Mouse (Mus musculus) layer of hippocampus, postnatal 14 days (tissue): ENCODE measurements at regions not wholly inside any gene's neighbourhood (a gene's known extent, or its start where the extent isn't known, plus 50 kb on each side); places are given as distances from the start of the nearest gene placed in this dataset.
"Not testable (repeated sequence)": the region's sequence is repeated elsewhere in the genome, so short reads cannot be mapped to it uniquely, and the experiment has no call there.

Experiments used
- DNase-seq, 2 experiments: peaks; one replicate each; pipeline ENCODE4 v3.0.0; 2021 to 2022; ENCODE audit warnings: low spot score in 2 of 2, mixed read lengths in 1 of 2

DNA sequence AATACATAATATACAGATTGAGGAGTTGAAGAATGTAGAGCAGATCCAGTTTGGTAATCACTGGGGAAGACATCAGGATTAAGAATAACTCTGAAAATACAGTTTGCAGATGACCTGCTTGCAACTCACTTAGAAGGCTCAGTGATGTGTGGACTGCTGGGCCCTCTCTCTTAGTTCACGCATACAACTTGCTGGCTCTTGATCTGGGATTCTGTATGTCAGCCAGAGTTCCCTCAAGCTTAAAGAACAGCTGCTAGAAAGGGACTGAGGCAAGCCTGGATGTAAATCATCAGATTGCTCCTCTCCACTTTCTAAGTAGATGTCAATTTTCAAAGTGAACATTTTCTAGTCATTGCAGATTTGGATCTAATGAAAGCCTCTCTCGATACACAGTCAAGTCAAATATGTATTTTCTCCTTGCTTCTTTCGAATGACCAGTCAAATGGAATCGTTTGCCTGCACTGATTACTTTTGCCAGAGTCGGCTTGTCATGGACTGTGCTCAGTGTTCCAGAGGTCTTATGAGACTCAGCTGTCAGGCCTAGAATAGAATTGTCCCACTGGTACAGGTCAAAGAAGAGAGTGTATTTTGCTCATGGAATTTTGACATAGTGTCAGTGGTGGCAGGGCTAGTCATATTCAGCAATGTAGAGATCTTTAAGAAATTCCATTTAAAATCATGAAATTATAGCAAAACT is 334.2 kb upstream of the Cwc22 start:
- no peak for DNase-seq

DNA sequence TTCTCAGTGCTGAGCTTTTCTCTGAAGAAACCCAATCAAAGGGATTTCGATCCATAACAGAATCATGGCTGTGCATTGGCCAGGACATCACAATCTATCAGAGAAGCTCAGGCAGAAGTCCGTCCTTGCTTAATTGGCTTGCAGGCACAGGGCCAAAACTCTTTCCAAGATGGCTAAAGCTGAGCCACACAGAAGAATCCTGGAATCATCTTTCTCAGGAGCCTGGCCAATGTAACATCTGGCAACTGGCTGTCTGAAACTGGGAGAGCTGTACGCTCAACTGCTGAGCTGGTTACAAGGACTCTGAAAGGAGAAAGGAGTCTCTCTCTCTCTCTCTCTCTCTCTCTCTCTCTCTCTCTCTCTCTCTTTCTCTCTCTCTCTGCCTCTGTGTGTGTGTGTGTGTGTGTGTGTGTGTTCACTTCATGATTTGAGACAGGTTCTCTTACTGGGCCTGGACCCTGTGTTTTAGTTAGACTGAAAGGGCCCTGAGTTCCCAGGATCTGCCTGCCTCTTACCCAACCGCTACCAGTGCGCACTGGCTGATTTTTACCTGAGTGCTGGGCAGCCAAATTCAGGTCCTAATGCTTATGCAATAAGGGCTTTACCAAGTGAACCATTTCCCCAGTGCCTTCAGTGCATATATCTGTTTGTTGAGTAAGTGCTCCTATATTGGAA is 333.3 kb upstream of the Cwc22 start:
- DNase-seq: peak in 1 of 2 experiments; percentile 27

GRCm38 (mm10) chr2:78278630-78279029 is 332.5 kb upstream of the Cwc22 start:
- peak in 1 of 2 experiments; percentile 11 for DNase-seq

- DNase-seq: peak in 1 of 2 experiments; percentile 6
These were observed 331.5 kb upstream of the Cwc22 start for GRCm38 (mm10) chr2:78277699-78278098.

GRCm38 (mm10) chr2:78274122-78274521 is 327.9 kb upstream of the Cwc22 start:
- DNase-seq: no peak

GRCm38 (mm10) chr2:78268705-78269104 is 322.5 kb upstream of the Cwc22 start:
- no peak for DNase-seq

DNA sequence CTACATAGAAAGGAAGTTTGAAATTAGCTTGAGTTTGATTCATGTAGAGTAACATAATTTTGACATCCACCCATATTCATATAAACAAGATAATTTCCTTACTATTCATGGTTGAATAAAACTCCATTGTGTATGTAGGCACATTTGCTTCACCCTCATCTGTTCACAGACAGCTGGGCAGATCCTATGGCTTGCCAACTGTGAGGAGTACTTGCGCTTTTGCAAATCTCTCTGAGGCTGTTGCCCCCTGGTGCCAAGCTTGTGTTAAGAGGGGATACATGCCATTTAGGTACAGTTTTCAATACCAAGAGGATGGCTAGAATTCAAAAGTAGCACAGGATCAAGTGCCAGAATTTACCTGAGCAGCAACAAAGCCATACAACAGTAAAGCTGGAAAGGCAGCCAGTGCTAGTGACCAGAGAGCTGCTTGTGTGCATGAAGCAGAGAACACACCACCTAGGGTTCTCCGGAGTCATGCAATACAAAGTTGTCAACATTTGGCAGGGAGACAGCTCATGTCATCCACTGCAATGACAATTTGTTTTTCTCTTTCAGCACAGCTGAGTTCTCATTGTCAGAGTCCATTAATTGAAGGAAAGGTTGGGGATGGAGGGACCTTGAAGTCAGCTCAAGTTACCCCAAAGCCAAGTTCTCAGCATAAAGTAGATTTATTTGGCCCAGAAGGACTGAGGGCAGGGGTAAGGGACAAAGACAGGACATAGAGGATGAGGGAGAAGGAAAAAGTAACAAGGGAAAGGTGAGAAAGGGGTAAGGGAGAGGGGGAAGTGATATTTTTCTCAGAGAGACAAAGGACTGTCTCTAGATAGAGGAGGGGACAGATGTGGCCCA is 321.6 kb upstream of the Cwc22 start:
- DNase-seq: no peak

GRCm38 (mm10) chr2:78253601-78254097 is 307.5 kb upstream of the Cwc22 start:
- no peak for DNase-seq

DNA sequence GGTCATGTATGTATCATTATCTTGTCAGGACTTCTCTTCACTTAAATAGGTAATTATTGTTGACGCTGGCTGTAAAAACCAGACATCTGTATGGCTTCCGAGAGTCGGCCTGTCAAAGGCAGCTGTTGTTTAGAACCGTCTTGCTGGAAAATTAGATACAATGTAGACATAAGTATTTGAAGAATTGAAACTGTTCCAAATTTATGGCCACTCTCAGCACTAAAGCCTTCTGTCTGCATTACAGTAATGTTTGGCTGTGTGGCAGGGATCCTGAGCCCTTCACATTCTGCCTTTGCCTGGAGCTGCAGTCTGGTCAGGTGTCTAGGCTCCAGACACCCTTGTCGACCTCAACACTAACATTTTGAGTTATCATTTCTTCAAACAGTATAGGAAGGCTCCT is 300.2 kb upstream of the Cwc22 start:
- DNase-seq: no peak

DNA sequence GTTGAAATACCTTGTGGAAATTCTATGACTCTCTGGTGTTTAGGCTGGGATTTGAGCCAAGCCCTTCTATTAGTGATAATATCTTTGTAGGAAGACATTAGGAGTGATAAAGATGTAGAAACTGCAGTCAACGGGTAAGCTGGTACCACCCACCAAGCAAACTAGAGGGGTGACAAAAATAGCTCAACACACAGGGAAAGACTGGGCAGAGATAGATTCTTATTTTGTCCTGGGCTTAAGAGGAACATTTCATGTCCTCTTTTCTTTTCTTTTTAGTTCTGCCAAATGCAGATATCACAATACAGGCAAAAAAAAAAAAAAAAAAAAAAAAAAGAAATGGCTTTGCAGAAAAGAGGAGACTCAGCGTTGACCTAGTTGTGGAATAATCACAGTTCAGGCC is 294.1 kb upstream of the Cwc22 start:
- DNase-seq: no peak

GRCm38 (mm10) chr2:78225383-78226100 is 279.4 kb upstream of the Cwc22 start:
- not testable (repeated sequence) for DNase-seq

DNA sequence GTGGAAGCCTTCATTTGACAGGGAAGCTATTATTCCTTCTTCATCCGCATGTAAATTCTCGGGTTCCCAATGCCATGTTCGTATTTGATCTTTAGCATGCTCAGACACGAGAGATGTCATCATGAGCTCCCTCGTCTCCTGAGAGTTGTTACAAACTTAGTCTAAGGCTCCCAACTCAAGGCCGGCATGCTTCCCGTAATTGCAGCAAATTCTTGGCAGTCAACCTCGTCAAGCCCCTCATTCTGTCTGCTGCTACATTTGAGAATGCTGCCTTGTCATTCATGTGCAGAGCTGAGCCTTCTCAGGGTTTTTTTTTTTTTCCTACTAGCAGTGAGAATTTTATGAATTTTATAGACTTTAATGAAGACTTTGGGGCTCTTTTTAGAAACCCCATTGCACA is 268.3 kb upstream of the Cwc22 start:
- DNase-seq: peak in 1 of 2 experiments; percentile 4

GRCm38 (mm10) chr2:78205125-78205524 is 258.9 kb upstream of the Cwc22 start:
- DNase-seq: no peak

GRCm38 (mm10) chr2:78196006-78196405 is 249.8 kb upstream of the Cwc22 start:
- no peak for DNase-seq

DNA sequence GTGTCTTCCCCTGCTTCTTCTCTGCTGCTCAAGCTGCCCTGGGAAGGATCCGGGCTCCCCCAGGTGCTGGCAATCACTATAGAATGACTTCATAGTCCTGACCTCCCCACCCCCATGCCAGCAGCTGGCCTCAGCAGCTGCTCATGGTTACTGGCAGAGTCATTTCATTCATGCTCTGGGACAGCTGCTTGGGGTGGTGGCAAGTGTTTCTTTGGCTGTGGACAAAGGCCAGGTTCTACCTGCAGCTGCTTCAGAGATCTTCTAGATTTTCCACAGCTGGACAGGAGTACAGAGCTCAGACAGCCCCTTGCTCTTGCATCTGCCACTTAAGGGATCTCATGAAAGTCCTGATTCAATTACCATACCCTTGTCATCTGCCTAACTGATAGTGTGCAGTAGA is 243.4 kb upstream of the Cwc22 start:
- DNase-seq: no peak

DNA sequence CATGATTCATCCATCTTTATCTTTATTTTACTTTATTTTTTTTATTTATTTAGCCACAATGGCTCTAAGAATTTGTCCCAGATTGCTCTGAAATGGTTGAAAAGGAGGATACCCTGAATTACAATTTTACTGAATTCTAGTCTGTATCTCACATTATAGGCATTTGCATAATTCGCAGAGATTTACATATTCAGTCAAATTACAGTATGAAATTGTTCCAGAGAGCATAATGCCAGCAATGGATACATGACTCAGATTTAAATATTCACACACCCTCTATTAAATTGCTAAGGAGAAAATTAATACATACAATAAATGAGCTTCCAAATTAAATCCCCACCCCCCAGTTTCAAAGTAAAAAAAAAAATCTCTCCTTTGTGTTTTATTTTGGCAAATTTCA is 238.8 kb upstream of the Cwc22 start:
- DNase-seq: no peak

- DNase-seq: no peak
These were observed 227.6 kb upstream of the Cwc22 start for GRCm38 (mm10) chr2:78173784-78174183.

GRCm38 (mm10) chr2:78172819-78173218 is 226.6 kb upstream of the Cwc22 start:
- no peak for DNase-seq

DNA sequence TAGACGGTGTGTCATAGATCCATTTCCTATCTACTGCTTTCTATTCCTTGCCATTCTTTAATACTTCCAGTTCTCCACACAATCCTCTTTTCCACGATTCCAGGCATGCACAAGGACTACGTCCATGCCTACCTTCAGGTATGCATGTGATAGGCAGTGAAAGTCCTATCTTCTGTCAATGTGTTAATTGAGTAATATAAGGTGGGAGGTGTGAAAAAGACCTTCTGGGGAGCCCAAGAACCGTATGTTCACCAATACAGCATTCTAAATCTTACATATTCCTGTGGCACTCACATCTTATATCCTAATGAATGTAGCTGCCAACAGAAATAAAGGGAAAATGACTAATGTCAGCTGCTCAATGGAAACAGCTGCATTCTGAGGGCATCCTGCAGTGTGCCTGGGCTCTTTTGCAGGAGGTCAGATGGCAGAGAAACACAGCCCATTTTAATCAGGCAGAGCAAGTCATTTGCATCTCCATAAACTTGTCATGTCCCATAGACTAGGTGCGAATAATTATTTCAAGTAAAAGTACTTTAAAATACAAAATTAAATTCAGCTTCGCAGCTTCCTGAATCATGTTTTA is 224.1 kb upstream of the Cwc22 start:
- no peak for DNase-seq

DNA sequence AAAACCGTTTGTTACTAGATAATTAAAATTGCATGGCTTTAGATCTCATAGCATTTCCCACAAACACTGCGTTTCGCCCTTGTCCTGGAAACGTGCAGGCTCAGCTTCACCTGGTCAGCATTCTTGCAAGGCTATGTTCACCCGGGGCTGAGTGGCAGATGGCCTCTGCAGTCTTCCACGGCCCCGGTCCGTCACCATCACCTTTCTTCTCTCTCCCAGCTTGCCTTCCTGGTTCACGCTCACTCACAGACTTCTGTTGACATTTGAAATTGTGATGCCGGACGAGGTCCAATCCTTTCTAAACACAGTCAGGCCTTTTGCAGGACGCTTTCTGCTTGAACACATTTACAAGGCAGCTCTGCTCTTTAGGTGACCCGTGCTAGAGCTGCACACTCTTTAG is 219.3 kb upstream of the Cwc22 start:
- no peak for DNase-seq
